Mouse (Mus musculus) cerebellum, postnatal 25 days (tissue): ENCODE data around the gene Gm9758.
"Not testable (repeated sequence)": the region's sequence is repeated elsewhere in the genome, so short reads cannot be mapped to it uniquely, and the experiment has no call there.

Experiments
- DNase-seq, 2 experiments: peaks; one replicate each; pipeline ENCODE4 v3.0.0; 2021; ENCODE audit warnings: mixed read lengths in 2 of 2

Gm9758 gene

GRCm38 (mm10) chr5:14914799-14915198 is at the start of gene Gm9758:
TSS of gene Gm9758 (minus strand) at chr5:14914899.
- DNase-seq, result not testable (repeated sequence)

GRCm38 (mm10) chr5:14963821-14964220 is 49.1 kb upstream of the Gm9758 start:
- not testable (repeated sequence) for DNase-seq

GRCm38 (mm10) chr5:14961502-14961901 is 46.8 kb upstream of the Gm9758 start:
- not testable (repeated sequence) for DNase-seq

GRCm38 (mm10) chr5:14955928-14956706 is 41.4 kb upstream of the Gm9758 start:
- DNase-seq, result not testable (repeated sequence)

GRCm38 (mm10) chr5:14953587-14953986 is 38.9 kb upstream of the Gm9758 start:
- DNase-seq, result not testable (repeated sequence)

GRCm38 (mm10) chr5:14952749-14953148 is 38.0 kb upstream of the Gm9758 start:
- DNase-seq, result not testable (repeated sequence)

GRCm38 (mm10) chr5:14951822-14952221 is 37.1 kb upstream of the Gm9758 start:
- DNase-seq, result not testable (repeated sequence)

GRCm38 (mm10) chr5:14947482-14948198 is 32.9 kb upstream of the Gm9758 start:
- not testable (repeated sequence) for DNase-seq

- not testable (repeated sequence) for DNase-seq
These were observed 30.8 kb upstream of the Gm9758 start for GRCm38 (mm10) chr5:14945524-14945923.

- DNase-seq, result not testable (repeated sequence)
These were observed 26.3 kb upstream of the Gm9758 start for GRCm38 (mm10) chr5:14941043-14941442.

- DNase-seq, result not testable (repeated sequence)
These were observed 23.6 kb upstream of the Gm9758 start, which contains the start of gene Speer4e for GRCm38 (mm10) chr5:14938329-14938728. TSS of gene Speer4e (minus strand) at chr5:14938429.

- not testable (repeated sequence) for DNase-seq
These were observed 19.0 kb upstream of the Gm9758 start for GRCm38 (mm10) chr5:14933721-14934120.

GRCm38 (mm10) chr5:14927047-14927446 is 12.3 kb upstream of the Gm9758 start:
- DNase-seq, result not testable (repeated sequence)

GRCm38 (mm10) chr5:14914361-14914760 is 338 bp downstream of the Gm9758 start:
- not testable (repeated sequence) for DNase-seq

GRCm38 (mm10) chr5:14903539-14903938 is 11.2 kb downstream of the Gm9758 start:
- not testable (repeated sequence) for DNase-seq

- DNase-seq, result no peak
These were observed 22.5 kb downstream of the Gm9758 start for GRCm38 (mm10) chr5:14892242-14892641.

GRCm38 (mm10) chr5:14885291-14885690 is 29.4 kb downstream of the Gm9758 start:
- DNase-seq, result not testable (repeated sequence)
